21 mouse cellular contexts compared by ENCODE assay signal in genomic region chr6:100276344-100276743, GRCm38 (mm10). TPM values are rescaled to one million over a fixed set of nuclear protein-coding genes. Genes with fewer than 3 reads are reported as not detected.
A peak's percentile ranks its signal among the peaks of the same experiment; 100 is the strongest.
DNase-seq lines count a peak whose midpoint lies in the region; ATAC-seq and TF ChIP-seq lines count a peak whose summit lies in the region.
"Had no signal": no experiment of that assay in that cellular context is flagged by ENCODE, and none has a peak within 500 bp of the region (broad histone marks: within the 10 kb centered on the region; RNA-seq: fewer than 3 reads in every experiment).

No protein-coding gene starts in this region.

- TF ChIP-seq EP300 in liver, embryonic 14.5 days (IDR thresholded peaks at IDR 0.05; ENCODE audit: low read depth) = peak; percentile 35
- TF ChIP-seq EP300 in MEL (IDR thresholded peaks at IDR 0.05; ENCODE audit: low read depth in 1 of 2, low read length in 2 of 2) = peak; percentile 42 to 74

- no peak for DNase-seq in liver, embryonic 14.5 days (ENCODE audit: low read depth in 3 of 3, low spot score in 3 of 3)
- DNase-seq in liver (no peak), G1E (ENCODE audit: low spot score) (no peak), MEL (ENCODE audit: low read depth, low spot score) (peak; percentile 43)
- no peak for DNase-seq in retina, embryonic 14.5 days (ENCODE audit: low spot score)
- no peak for DNase-seq in c-Kit-positive CD71-positive TER-119-positive erythroid progenitor cells, embryonic 14.5 days (ENCODE audit: low spot score)
- DNase-seq: adrenal gland, adult 2 months; adrenal gland, postnatal 10 days; adrenal gland, postnatal 25 days; cerebellum, adult 11-12 months; cerebellum, adult 2 months; cerebellum, adult 9-10 months; cerebellum, postnatal 10 days; cerebellum, postnatal 25 days; forebrain, postnatal 0 days had no signal

- H3K9ac ChIP-seq in liver, embryonic 14.5 days (replicated peaks) = no peak overlapping the region
- H3K9ac ChIP-seq in MEL (ENCODE audit: control insufficient read depth, low read depth, low read length, poor library complexity, severe bottlenecking) = no peak overlapping the region
- H3K9ac ChIP-seq in intestine, embryonic 16.5 days (ENCODE audit: low read depth, low read length) = no peak overlapping the region
- H3K9ac ChIP-seq: embryonic facial prominence, embryonic 12.5 days; forebrain, embryonic 13.5 days; forebrain, embryonic 15.5 days; forebrain, postnatal 0 days had no signal

- H3K4me3 ChIP-seq in liver, embryonic 14.5 days (ENCODE audit: insufficient read depth in 1 of 2, low read depth in 2 of 2, low read length in 2 of 2) = no peak overlapping the region
- H3K4me3 ChIP-seq in G1E (ENCODE audit: low read depth, low read length) (no peak overlapping the region), MEL (ENCODE audit: control insufficient read depth in 1 of 2, insufficient read depth in 1 of 2, low read depth in 2 of 2, low read length in 2 of 2) (no peak overlapping the region)
- no peak overlapping the region for H3K4me3 ChIP-seq in intestine, embryonic 16.5 days (ENCODE audit: low read length)
- H3K4me3 ChIP-seq: embryonic facial prominence, embryonic 10.5 days; embryonic facial prominence, embryonic 12.5 days; forebrain, embryonic 13.5 days; forebrain, embryonic 15.5 days had no signal

- H3K27ac ChIP-seq in liver, embryonic 14.5 days = no peak overlapping the region
- no peak overlapping the region for H3K27ac ChIP-seq in MEL (ENCODE audit: control insufficient read depth, low read depth, low read length)
- no peak overlapping the region for H3K27ac ChIP-seq in intestine, embryonic 16.5 days (ENCODE audit: low read length)
- H3K27ac ChIP-seq: embryonic facial prominence, embryonic 10.5 days; embryonic facial prominence, embryonic 12.5 days; forebrain, embryonic 13.5 days; forebrain, embryonic 15.5 days had no signal

- no peak overlapping the region for H3K4me2 ChIP-seq in liver, embryonic 14.5 days (ENCODE audit: low read depth)
- no peak overlapping the region for H3K4me2 ChIP-seq in intestine, embryonic 16.5 days (ENCODE audit: low read depth, low read length)
- H3K4me2 ChIP-seq: embryonic facial prominence, embryonic 12.5 days; forebrain, embryonic 13.5 days; forebrain, embryonic 15.5 days had no signal

- peaks cover 49% of the 10 kb centered on the region for H3K79me2 ChIP-seq in MEL (ENCODE audit: control insufficient read depth, insufficient read depth, low read length, poor library complexity)

- H3K9me3 ChIP-seq in liver, embryonic 14.5 days (ENCODE audit: control insufficient read depth, low read length) = no peaks in the 10 kb centered on the region
- H3K9me3 ChIP-seq in G1E (replicated peaks) (no peaks in the 10 kb centered on the region), MEL (replicated peaks; ENCODE audit: insufficient read depth, low read length) (no peaks in the 10 kb centered on the region)
- no peaks in the 10 kb centered on the region for H3K9me3 ChIP-seq in intestine, embryonic 16.5 days (ENCODE audit: control insufficient read depth, low read length)
- H3K9me3 ChIP-seq: embryonic facial prominence, embryonic 10.5 days; embryonic facial prominence, embryonic 12.5 days; forebrain, embryonic 13.5 days; forebrain, embryonic 15.5 days had no signal

- no peak; the same call in 1 of the 2 replicates for ATAC-seq in liver, embryonic 14.5 days (ENCODE audit: insufficient read depth)
- ATAC-seq in G1E (ENCODE audit: extremely low read depth, insufficient number of reproducible peaks, low FRiP score, poor library complexity, severe bottlenecking) = peak; percentile 64
- peak; percentile 62 for ATAC-seq in megakaryocyte progenitor cell, adult 5-6 weeks (replicated peaks; ENCODE audit: poor library complexity)
- no peak for ATAC-seq in intestine, embryonic 16.5 days
- ATAC-seq: forebrain, embryonic 13.5 days; forebrain, embryonic 15.5 days; forebrain, postnatal 0 days had no signal

- no peak for TF ChIP-seq RAD21 in MEL (IDR thresholded peaks at IDR 0.05; ENCODE audit: low read depth, low read length)

- 38% methylated on average over 3 of the region's 3 CpGs for WGBS in liver, embryonic 14.5 days (ENCODE audit: insufficient replicate concordance)
- 79% methylated on average over 3 of the region's 3 CpGs for WGBS in intestine, embryonic 16.5 days

- no peak for TF ChIP-seq POLR2A in MEL (IDR thresholded peaks at IDR 0.05; ENCODE audit: control insufficient read depth in 1 of 2, insufficient read depth in 1 of 2, low read depth in 1 of 2, low read length in 2 of 2, poor library complexity in 1 of 2)

- no peak for TF ChIP-seq CTCF in liver, embryonic 14.5 days (IDR thresholded peaks at IDR 0.05; ENCODE audit: low read depth)
- no peak for TF ChIP-seq CTCF in G1E (IDR thresholded peaks at IDR 0.05; ENCODE audit: low read depth, low read length)
- no peak for TF ChIP-seq CTCF in MEL (IDR thresholded peaks at IDR 0.05 in 2 of 3, conservative IDR thresholded peaks at IDR 0.05 in 1 of 3; ENCODE audit: control insufficient read depth in 1 of 3, insufficient read depth in 1 of 3, low read depth in 2 of 3, low read length in 3 of 3, poor library complexity in 1 of 3, severe bottlenecking in 1 of 3)

- no peaks in the 10 kb centered on the region for H3K27me3 ChIP-seq in liver, embryonic 14.5 days (ENCODE audit: control insufficient read depth, insufficient read depth, low read length)
- H3K27me3 ChIP-seq in G1E (ENCODE audit: insufficient read depth, low read length) = no peaks in the 10 kb centered on the region
- H3K27me3 ChIP-seq in MEL (ENCODE audit: control insufficient read depth in 1 of 2, insufficient read depth in 2 of 2, low read length in 2 of 2) = no peaks in the 10 kb centered on the region
- H3K27me3 ChIP-seq in intestine, embryonic 16.5 days (replicated peaks; ENCODE audit: control insufficient read depth, insufficient read depth, low read length) = no peaks in the 10 kb centered on the region
- H3K27me3 ChIP-seq: embryonic facial prominence, embryonic 12.5 days; forebrain, embryonic 13.5 days; forebrain, embryonic 15.5 days had no signal

- peaks cover 2 to 11% of the 10 kb centered on the region in 2 experiments; a peak in 3 of 4 replicates for H3K4me1 ChIP-seq in liver, embryonic 14.5 days (replicated peaks; ENCODE audit: control insufficient read depth in 2 of 2, insufficient read depth in 2 of 2, low read length in 1 of 2)
- H3K4me1 ChIP-seq in G1E (ENCODE audit: insufficient read depth, low read depth, low read length) = peaks cover 47% of the 10 kb centered on the region
- H3K4me1 ChIP-seq in MEL (ENCODE audit: control insufficient read depth in 1 of 2, insufficient read depth in 2 of 2, low read length in 2 of 2) = peaks cover 0 to 11% of the 10 kb centered on the region in 2 experiments; a peak in 3 of 4 replicates
- H3K4me1 ChIP-seq in intestine, embryonic 16.5 days (ENCODE audit: control insufficient read depth, insufficient read depth, low read length) = peaks cover 15% of the 10 kb centered on the region

- no peaks in the 10 kb centered on the region for H3K36me3 ChIP-seq in liver, embryonic 14.5 days (replicated peaks; ENCODE audit: control insufficient read depth, insufficient read depth, low read depth)
- H3K36me3 ChIP-seq in G1E (replicated peaks) (peaks cover 17% of the 10 kb centered on the region), MEL (ENCODE audit: control insufficient read depth in 1 of 2, insufficient read depth in 2 of 2, low read length in 2 of 2) (peaks cover 0 to 8% of the 10 kb centered on the region in 2 experiments; a peak in 3 of 4 replicates)
- no peaks in the 10 kb centered on the region for H3K36me3 ChIP-seq in intestine, embryonic 16.5 days (ENCODE audit: control insufficient read depth, insufficient read depth, low read length)
- H3K36me3 ChIP-seq: embryonic facial prominence, embryonic 12.5 days; forebrain, embryonic 15.5 days had no signal

TF ChIP-seq in MEL, 35 proteins besides CTCF, POLR2A, EP300 and RAD21 (continues in another document):
- TF ChIP-seq POLR2AphosphoS2 (IDR thresholded peaks at IDR 0.05; ENCODE audit: low read length) (no peak), ZNF384 (IDR thresholded peaks at IDR 0.05; ENCODE audit: low read depth, low read length) (no peak), ETS1 (IDR thresholded peaks at IDR 0.05; ENCODE audit: low read depth, low read length) (peak; percentile 41; the same call in 1 of the 2 replicates), SIN3A (IDR thresholded peaks at IDR 0.05; ENCODE audit: low read length) (no peak; the same call in 1 of the 2 replicates), SMC3 (IDR thresholded peaks at IDR 0.05; ENCODE audit: low read depth, low read length) (no peak), GATA1 (IDR thresholded peaks at IDR 0.05; ENCODE audit: low read depth, low read length) (0 out of 2 replicates have a peak, but pooled peaks have one; percentile 21), MAFK (IDR thresholded peaks at IDR 0.05; ENCODE audit: borderline replicate concordance, low read depth, low read length) (no peak), USF2 (IDR thresholded peaks at IDR 0.05; ENCODE audit: borderline replicate concordance in 1 of 2, insufficient read depth in 1 of 2, low read depth in 1 of 2, low read length in 2 of 2) (no peak), NRF1 (IDR thresholded peaks at IDR 0.05; ENCODE audit: insufficient read depth, low read depth, low read length, poor library complexity, severe bottlenecking) (no peak), BHLHE40 (IDR thresholded peaks at IDR 0.05; ENCODE audit: borderline replicate concordance, low read depth, low read length) (peak; percentile 18; the same call in 1 of the 2 replicates), NELFE (IDR thresholded peaks at IDR 0.05; ENCODE audit: low read depth, low read length) (no peak), GABPA (IDR thresholded peaks at IDR 0.05; ENCODE audit: low read depth, low read length) (no peak), ELF1 (IDR thresholded peaks at IDR 0.05; ENCODE audit: low read depth, low read length) (no peak), MAZ (IDR thresholded peaks at IDR 0.05; ENCODE audit: low read depth, low read length) (no peak), RCOR1 (IDR thresholded peaks at IDR 0.05; ENCODE audit: low read depth, low read length) (no peak), TCF12 (IDR thresholded peaks at IDR 0.05; ENCODE audit: low read depth, low read length) (peak; percentile 63; the same call in 1 of the 2 replicates)

RNA-seq across cellular contexts. Expression of gene Rybp, which starts 10.9 kb away (rescaled TPM):
- polyA plus RNA-seq in liver, embryonic 14.5 days (2012; rRNA removed) = 5.1 and 10.7 TPM in 2 replicates
- polyA plus RNA-seq in liver, embryonic 14.5 days (2014; fragmentation: Nextera tagmentation; extraction: Ambion mirVana) = 3.2 and 3.5 TPM in 2 replicates
- total RNA-seq in G1E (2014; fragmentation: Nextera tagmentation) (31.8 and 33.5 TPM in 2 replicates), G1E (2017) (19.6 and 26.2 TPM in 2 replicates), MEL (2012; rRNA removed) (0.08 and 0.16 TPM in 2 replicates)
- polyA plus RNA-seq in G1E (2012) (7.1 and 9.2 TPM in 2 replicates), MEL (2012; ENCODE audit: insufficient read depth in 1 of 2, insufficient read length in 2 of 2, low read depth in 1 of 2, low replicate concordance in 2 of 2, missing spikeins in 1 of 2) (1 to 10 TPM in 1 of 2 experiments, not detected in 1; 3.8 TPM)
- 29.9 and 34.5 TPM in 2 replicates for total RNA-seq in megakaryocyte progenitor cell, adult 5-6 weeks (2015)
- 15.4 and 37.0 TPM in 2 replicates for total RNA-seq in megakaryocyte progenitor cell, adult 5-6 weeks (2017)
- 6.0 and 10.1 TPM in 2 replicates for polyA plus RNA-seq in intestine, embryonic 16.5 days (2015; fragmentation: Nextera tagmentation; extraction: Ambion mirVana)

Comparison
In these comparisons a context has a peak if more than half of its experiments do, and no peak if none do; other contexts are left out.
1. ATAC-seq: peak in G1E (single experiment) and megakaryocyte progenitor cell, adult 5-6 weeks (single experiment); none in liver, embryonic 14.5 days (single experiment) and intestine, embryonic 16.5 days (single experiment).